Mouse (Mus musculus) adrenal gland, adult 8-10 months (tissue): Measurements from ENCODE around the gene Unc13a. TPM values are rescaled to one million over a fixed set of nuclear protein-coding genes. Genes with fewer than 3 reads are reported as not detected.

Experiments
- DNase-seq: peaks from one replicate; pipeline ENCODE4 v3.0.0; 2022
- total RNA-seq, 4 experiments: library from RNA; stranded (reverse); gene quantifications; 2 replicates each; pipeline ENCODE4 v1.2.4; 2022

Gene Unc13a
- total RNA-seq, 4 experiments from 2014 or later: 9.8 to 11.8 (median 11.4) TPM

DNA sequence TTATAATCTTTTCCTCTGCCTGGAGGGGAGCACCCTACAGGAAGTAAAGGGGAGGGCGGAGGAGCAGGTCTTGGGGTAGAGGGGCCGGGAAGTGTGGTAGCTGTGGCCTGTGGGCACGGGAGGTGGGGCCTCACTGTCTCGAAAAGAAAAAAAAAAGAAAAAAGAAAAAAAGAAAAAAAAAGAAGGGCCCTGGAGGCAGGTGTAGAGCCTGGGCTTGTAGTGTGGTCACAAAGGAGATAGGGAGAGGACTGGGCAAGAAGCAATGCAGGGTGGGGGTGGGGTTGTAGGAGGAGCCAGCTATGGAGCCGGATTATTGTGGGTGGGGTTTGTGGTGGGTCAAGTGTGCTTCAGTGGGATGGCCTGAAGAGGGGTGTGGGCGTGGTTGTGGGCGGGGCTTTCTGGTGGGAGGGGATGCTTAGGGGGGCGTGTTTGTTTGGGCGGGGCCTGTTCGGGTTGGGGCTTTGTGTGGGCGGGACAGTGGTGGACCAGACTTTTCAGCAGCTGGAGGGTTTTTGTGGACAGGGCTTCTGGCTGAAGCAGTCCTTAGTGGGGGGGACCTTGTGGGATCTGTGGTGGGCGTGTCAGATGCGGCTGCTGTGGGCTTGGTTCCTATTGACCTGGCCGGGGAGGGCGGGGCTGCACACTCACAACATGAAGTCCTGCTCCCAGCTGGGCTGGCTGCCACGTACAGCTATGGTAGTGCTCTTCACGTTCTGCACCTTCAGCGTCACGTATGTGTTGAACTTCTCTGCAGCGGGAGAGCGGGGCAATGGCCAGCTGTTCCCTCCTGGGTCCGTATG, 6.0 kb downstream of the Unc13a start:
- no peak for DNase-seq

DNA sequence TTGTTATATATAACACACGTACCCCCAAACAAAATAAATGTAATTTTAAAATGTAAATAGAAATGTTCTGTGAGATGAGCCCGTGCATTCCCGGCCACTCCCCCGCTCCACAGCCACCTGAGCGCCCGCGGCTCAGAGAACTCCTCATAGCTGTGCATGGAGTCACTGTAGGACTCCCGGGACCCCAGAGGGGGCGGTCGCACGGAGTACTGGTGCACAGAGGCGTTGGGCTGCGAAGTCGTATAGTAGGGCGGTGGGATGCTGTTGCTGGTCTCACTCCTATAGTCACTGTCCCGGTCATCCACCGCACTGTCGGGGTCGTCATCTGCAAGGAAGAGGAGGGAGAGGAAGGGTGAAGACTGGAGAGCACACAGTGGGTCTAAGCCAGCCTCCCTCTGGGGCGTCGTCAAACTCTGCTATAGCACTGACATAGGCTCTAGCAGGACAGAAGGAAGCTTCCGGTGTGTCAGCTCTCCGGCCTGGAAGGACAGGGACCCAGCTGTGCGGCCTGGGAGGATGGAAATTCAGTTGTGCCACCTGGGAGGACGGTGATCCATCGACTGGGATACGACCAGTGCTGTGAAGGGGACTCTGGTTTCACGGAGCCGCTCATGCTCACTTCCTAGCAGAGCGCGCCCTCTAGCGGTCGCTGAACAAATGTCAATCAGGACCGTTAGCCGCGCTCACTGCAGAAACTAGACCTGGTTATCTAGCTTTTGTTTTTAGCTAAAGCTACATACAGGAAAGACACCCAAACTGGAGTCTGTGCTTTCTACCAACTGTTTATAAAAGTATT, 11.0 kb downstream of the Unc13a start:
- DNase-seq: peak; percentile 73

- DNase-seq: no peak
Observed at GRCm38 (mm10) chr8:71659751-71660150, 11.8 kb downstream of the Unc13a start.

GRCm38 (mm10) chr8:71658515-71659049, 13.0 kb downstream of the Unc13a start:
- DNase-seq: no peak

DNA sequence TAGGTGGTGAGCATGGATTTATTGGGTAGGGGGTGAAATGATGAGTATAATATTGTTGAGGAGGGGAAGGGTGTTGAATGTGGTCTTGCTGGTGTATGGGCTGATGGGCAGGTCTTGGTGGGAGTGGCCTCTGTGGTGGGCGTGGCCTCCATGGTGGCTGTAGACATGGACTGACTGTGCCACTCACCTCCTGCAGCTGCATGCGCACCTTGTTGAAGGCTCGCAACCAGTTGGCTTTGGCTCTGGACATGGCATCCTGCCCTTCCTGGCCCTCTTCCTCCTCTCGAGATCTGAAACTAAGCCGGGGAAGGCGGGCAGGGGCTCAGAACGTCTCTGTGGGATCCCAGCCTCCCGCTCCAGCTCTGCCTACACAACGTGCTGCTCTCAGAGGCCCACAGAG, 13.7 kb downstream of the Unc13a start:
- no peak for DNase-seq

DNA sequence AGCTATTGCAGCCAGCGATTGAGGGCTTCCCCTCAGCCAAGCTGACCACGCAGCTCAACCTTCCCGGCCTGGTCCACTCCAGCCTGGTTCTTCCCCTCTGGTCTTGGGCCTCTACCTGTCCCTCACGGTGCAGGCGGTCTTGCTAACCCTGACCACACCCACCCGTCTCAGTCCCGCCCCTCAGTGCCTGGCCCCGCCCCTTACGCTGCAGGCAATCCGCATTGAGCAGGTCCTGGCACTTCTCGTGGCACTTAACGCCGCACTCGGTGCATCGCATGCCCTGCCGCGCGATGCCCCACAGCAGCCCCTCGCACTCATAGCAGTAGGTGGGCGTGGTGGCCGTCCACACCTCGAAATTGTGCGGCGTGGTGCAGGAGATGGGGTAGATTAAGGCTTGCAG, 17.0 kb downstream of the Unc13a start:
- no peak for DNase-seq

DNA sequence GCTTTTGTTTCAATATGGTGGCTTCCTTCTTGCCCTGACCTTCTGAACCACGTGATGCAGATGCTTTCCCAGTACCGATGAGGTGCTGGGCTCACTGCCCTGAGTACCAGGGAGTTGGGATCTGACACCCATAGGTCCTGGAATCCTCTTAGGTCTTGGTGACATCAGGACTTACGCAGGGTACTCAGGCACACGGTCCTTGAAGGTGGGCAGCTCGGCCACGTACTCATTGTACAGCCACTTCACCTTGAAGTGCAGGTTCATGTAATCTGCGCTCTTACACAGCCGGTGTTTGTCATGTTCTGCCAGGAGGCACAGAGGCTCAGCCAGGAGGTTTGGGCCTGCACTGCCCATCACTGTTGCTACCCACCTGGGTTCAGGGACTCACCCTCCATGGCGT, 26.0 kb downstream of the Unc13a start:
- DNase-seq: no peak

GRCm38 (mm10) chr8:71639318-71639717, 32.2 kb downstream of the Unc13a start:
- no peak for DNase-seq

DNA sequence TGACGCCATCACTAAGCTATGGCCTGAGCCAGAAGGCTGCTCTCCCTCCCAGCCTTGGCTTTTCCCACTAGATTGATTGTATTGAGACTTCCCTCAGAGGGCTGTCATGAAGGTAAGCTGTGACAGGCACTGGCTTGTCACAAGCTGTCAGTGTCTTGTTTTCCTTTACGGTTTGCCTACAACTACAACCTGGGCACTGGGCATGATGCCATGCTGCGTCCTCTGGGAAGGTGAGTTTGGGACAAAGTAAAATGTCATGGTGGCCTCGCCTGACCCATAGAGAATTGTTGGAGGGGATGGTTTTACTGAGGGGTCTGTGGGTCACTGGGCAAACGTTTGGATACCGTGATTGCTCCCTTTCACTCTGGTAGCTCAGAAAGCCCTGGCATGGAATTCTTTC, 33.2 kb downstream of the Unc13a start:
- DNase-seq: no peak

GRCm38 (mm10) chr8:71637149-71638095, 34.1 kb downstream of the Unc13a start:
- DNase-seq: no peak

- peak; percentile 69 for DNase-seq
Observed at GRCm38 (mm10) chr8:71633981-71634667, 37.4 kb downstream of the Unc13a start.

- DNase-seq: peak; percentile 58
Observed at GRCm38 (mm10) chr8:71633164-71633563, 38.4 kb downstream of the Unc13a start.

- DNase-seq: no peak
Observed at GRCm38 (mm10) chr8:71631897-71632296, 39.7 kb downstream of the Unc13a start.

DNA sequence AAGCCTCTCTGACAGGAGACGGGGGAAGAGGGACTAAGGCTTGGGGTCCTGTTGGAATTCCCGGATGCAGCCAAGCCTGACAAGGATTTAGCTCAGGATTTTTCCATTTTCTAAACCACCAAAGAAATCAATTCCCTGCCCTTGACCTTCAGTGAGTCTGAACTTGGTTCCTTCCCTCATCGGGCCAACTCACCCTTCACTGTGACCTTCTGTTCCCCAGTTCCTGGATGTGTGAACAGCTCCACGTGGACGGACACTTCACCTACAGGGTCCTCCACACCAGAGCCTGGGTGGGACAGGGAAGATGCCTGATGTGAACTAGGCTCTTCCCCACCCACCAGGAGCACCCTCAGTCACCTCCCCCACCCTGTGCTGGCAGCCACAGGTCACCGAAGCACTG, 40.8 kb downstream of the Unc13a start:
- DNase-seq: no peak

DNA sequence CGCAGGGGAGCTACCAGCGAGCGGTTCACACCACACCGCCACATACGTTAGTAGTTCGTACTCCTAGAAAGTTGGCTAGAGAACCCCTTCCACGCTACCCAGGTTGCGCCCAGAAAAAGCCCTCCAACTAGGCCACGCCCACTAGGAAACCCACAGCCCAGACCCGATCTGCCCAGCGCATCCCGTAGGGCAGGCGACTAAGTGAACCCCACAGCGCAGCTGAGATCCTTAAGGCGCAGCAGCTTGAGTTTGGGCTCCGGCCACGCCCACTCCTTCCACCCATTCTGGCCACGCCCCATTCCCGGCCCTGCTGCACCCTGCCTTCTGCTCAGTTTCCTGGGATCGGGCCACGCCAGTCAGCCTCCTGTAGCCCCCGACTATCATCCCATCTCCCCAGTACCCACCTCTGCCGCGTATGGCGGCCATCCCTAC, 41.8 kb downstream of the Unc13a start:
- DNase-seq: peak; percentile 68

GRCm38 (mm10) chr8:71629096-71629697, 42.4 kb downstream of the Unc13a start:
- peak; percentile 96 for DNase-seq

DNA sequence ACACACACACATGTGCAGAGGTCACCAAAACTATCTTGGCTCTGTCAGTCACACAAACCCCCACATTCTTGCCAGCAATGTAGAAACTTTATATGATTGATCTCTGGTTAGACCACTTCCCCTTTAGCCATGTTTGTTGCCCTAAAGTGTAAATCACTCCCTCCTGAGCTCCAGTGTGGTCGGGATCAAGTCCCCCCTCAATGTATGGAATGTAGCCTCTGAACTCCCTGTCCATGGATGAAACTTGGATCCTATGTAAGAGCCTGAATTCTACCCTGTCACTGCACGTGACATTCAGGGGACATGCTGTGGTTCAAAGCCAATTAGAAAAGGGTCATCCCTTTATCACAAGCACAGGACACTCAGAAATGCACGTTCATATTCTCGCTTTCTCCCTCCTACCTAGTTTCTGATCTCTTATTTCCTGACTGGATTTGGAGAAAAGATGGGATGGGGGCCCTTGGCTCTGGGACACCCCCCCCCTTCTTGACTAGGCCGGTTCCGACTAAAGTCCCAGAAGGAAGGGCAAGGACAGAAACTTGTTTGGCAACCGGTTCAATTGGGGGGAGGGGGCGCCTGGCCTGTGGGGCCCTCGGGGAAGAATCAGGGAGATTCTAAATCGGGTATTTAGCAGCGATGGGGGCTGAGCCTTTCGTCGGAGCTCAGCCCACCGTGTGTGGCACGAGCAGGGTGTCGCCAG, 43.0 kb downstream of the Unc13a start:
- no peak for DNase-seq

- no peak for DNase-seq
Observed at GRCm38 (mm10) chr8:71627265-71628099, 44.1 kb downstream of the Unc13a start.

DNA sequence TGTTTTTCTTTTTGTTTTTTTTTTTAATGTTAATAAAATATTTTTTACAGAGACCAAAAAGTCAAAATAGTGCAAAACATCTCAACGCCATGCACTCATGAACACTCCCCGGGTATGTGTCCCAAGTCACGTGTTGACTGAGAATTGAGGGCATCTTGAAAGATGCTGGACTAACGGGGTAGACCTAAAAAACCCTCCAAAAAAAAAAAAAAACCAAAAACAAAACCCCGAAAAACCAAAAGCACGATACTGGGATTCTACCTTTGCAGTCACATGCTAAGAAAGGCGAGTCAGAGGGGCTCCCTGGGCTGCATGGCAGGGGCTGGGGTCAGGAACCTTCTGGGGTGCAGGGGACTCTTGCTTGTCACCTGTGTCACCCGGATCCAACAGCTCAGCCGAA, 44.8 kb downstream of the Unc13a start:
- no peak for DNase-seq

DNA sequence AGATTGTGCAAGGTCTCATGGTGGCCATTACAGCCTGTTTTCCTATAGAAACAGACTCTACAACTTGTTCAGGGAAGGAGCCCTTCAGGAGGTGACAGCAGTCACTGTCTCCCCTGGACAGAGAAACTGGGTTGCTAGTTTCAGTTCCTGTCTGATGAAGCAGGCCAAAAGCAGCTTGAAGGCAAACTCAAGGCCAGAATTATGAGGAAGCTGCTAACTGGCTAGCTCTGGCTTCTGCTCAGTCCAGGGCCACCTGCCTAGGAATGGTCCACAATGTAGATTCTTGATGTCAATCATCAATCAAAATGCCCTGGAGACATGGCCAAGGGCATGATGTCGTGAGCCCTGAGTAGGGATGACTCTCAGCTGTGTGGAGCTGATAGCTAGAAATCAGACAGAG, 46.5 kb downstream of the Unc13a start:
- DNase-seq: no peak
